Mouse (Mus musculus) megakaryocyte-erythroid progenitor cell, adult 5-6 weeks (primary cell): ENCODE data around the gene Imp3. TPM values are rescaled to one million over a fixed set of nuclear protein-coding genes. Genes with fewer than 3 reads are reported as not detected.
A peak's percentile ranks its signal among the peaks of the same experiment; 100 is the strongest.
"Not testable (repeated sequence)": the region's sequence is repeated elsewhere in the genome, so short reads cannot be mapped to it uniquely, and the experiment has no call there.

Experiments
- ATAC-seq: replicated peaks from 2 replicates; pipeline ENCODE4 v1.8.0; 2016; ENCODE audit warnings: mild to moderate bottlenecking, inconsistent platforms; ENCODE audit not compliant: severe bottlenecking, poor library complexity, low FRiP score, low TSS enrichment
- total RNA-seq, 2 experiments: library from RNA; stranded (forward) in 1 of 2; stranded (reverse) in 1 of 2; fragments of 200-1000, 215-1000 nt in 1 of 2; fragments of >200 nt in 1 of 2; fragmentation: Nextera tagmentation in 1 of 2; gene quantifications; 2 replicates each; pipeline ENCODE4 v1.2.3; 2014 to 2017

Gene Imp3
- total RNA-seq (2014; fragmentation: Nextera tagmentation) (118 and 148 TPM in 2 replicates), total RNA-seq (2017) (108 and 128 TPM in 2 replicates)

GRCm38 (mm10) chr9:56937223-56938160, at the start of gene Imp3:
Gene Imp3 (plus strand): TSS chr9:56937475.
- peak; percentile 95 for ATAC-seq

GRCm38 (mm10) chr9:56887581-56887980, 49.7 kb upstream of the Imp3 start:
- no peak for ATAC-seq

DNA sequence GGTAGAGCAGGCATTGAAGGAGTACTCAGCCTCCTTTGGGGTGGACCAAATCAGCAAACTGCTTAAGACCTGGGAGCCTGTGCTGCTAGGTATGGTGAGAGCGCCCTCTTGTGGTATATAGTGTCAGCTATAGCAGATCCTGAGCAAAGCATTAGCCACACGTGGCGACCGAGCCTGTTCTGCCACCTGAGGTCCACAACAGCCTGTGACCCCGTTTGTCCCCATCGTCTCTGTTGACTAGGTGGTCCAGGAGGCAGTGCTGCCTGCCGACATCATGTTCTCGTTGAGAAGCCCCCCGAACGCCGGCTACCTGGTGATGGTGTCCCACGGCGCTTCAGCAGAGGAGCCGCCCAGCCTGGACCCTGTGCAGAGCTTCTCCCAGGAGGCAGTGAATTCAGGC, 47.5 kb upstream of the Imp3 start:
- peak; percentile 76 for ATAC-seq

- no peak for ATAC-seq
These were observed 46.6 kb upstream of the Imp3 start for GRCm38 (mm10) chr9:56890522-56891250.

- ATAC-seq: peak; percentile 72
These were observed 45.7 kb upstream of the Imp3 start for GRCm38 (mm10) chr9:56891517-56892011.

GRCm38 (mm10) chr9:56892111-56892510, 45.2 kb upstream of the Imp3 start:
- ATAC-seq: no peak

- ATAC-seq: no peak
These were observed 44.0 kb upstream of the Imp3 start for GRCm38 (mm10) chr9:56893313-56893712.

GRCm38 (mm10) chr9:56894006-56894405, 43.3 kb upstream of the Imp3 start:
- no peak for ATAC-seq

GRCm38 (mm10) chr9:56896779-56897178, 40.5 kb upstream of the Imp3 start:
- ATAC-seq: no peak

DNA sequence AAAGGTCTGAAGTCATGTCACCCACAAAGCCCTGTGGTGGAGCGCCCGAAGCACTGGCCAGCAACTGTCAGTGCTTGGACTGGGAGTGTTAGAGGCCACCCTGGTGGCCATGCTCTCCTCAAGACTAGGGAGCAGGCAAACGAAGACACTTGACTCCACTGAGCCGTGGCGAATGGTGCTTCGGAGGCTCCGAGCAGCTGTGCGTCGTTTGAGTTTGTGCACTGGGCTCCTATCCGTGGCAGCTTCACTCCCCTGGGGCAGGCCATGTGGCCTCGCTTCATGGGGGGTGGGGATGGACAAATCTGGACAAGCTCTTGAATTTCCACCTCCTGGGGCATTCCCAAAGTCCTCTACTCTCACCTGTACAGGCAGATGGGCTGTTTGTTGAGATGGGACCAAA, 37.9 kb upstream of the Imp3 start:
- no peak for ATAC-seq

- no peak for ATAC-seq
These were observed 37.2 kb upstream of the Imp3 start for GRCm38 (mm10) chr9:56900060-56900459.

DNA sequence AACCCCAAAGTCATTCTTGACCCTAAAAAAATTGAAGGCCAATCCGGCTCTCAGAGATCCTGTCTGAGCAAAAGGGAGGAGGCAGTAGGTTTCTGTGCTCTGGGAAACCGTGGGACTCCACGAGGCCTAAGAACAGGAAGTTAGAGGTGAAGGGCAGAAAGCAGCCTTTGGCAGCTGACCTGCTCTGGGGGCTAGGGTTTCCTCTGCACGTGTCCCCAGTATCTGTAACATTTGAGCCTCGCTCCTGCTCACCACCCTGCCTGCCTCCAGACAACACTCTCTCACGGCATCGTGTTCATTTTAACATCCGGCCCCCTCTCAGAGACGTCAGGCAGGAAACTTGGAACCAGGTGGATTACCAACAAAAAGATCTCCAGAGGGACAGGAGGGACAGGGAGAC, 36.7 kb upstream of the Imp3 start:
- no peak for ATAC-seq

GRCm38 (mm10) chr9:56901187-56901586, 36.1 kb upstream of the Imp3 start:
- ATAC-seq: no peak

DNA sequence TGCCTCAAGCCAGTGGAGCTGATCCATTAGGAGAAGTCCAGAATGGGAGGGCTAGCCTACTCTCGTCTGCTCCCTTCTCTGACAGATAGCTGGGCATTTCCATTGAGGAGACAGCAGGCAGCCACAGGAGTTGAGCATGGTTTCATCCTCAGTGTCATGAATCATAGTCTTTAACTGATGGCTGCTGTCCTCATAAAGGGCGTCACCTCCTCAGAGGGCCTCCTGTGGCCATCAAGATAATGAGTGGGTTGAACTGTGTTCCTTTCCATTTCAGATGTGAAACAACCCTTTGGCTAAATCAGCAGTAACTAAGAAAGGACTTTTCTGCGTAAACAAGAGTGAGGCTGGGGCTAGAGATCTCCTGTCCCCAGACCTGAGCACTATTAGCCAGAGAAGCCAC, 33.6 kb upstream of the Imp3 start:
- peak; percentile 43; the same call in 1 of the 2 replicates for ATAC-seq

GRCm38 (mm10) chr9:56907549-56907948, 29.7 kb upstream of the Imp3 start:
- no peak for ATAC-seq

DNA sequence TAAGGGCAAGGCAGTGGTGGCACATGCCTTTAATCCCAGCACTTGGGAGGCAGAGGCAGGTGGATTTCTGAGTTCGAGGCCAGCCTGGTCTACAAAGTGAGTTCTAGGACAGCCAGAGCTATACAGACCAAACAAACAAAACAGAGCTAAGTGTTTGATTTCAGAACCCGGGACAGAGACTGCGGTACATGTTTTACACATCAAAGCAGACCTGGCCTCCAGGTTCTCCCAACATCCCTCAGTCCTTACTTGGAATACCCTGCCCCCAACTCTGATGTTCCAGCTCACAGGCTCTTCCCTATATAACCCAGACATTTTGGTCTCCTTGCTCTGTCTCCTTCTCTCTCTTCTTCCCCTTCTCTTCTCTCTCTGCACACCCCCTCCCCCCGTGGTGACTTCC, 27.3 kb upstream of the Imp3 start:
- not testable (repeated sequence) for ATAC-seq

- no peak for ATAC-seq
These were observed 26.3 kb upstream of the Imp3 start for GRCm38 (mm10) chr9:56911017-56911416.

GRCm38 (mm10) chr9:56913991-56914390, 23.3 kb upstream of the Imp3 start:
- no peak for ATAC-seq

- ATAC-seq: no peak
These were observed 22.2 kb upstream of the Imp3 start for GRCm38 (mm10) chr9:56915116-56915515.

GRCm38 (mm10) chr9:56915695-56916410, 21.4 kb upstream of the Imp3 start:
- ATAC-seq: no peak
